Mouse (Mus musculus) bone marrow macrophage, adult 2 months (primary cell): ENCODE results near the gene Gpr142. TPM values are rescaled to one million over a fixed set of nuclear protein-coding genes. Genes with fewer than 3 reads are reported as not detected.

Experiments used
- H3K27ac ChIP-seq: 2 replicates; pipeline ENCODE4 v1.5.1; 2012; ENCODE audit warnings: low read depth, low read length; ENCODE audit not compliant: insufficient read depth
- H3K4me1 ChIP-seq: 2 replicates; pipeline ENCODE4 v1.6.1; 2012; ENCODE audit warnings: low read length; ENCODE audit not compliant: control insufficient read depth, insufficient read depth
- H3K4me3 ChIP-seq: 2 replicates; pipeline ENCODE4 v1.5.1; 2012; ENCODE audit warnings: mild to moderate bottlenecking, low read length, moderate library complexity; ENCODE audit not compliant: insufficient read depth
- CTCF ChIP-seq: IDR thresholded peaks from 2 replicates; pipeline ENCODE4 v1.5.1; 2012; ENCODE audit warnings: low read depth, mild to moderate bottlenecking, low read length, moderate library complexity
- POLR2A ChIP-seq: IDR thresholded peaks from 2 replicates; pipeline ENCODE4 v1.6.1; 2012; ENCODE audit warnings: mild to moderate bottlenecking, low read depth, low read length, borderline replicate concordance
- polyA plus RNA-seq: library from polyadenylated mRNA; stranded (reverse); fragments of >200 nt; gene quantifications from 2 replicates; pipeline ENCODE4 v1.2.4, GENCODE M21; 2012; ENCODE audit not compliant: missing spikeins, insufficient read depth, insufficient read length

The Gpr142 gene
- polyA plus RNA-seq, 1 experiment = not detected

GRCm38 (mm10) chr11:114850452-114851268, 51.9 kb downstream of the Gpr142 start, which contains the start of gene Gprc5c:
Gene Gprc5c (plus strand): TSS chr11:114851152.
- Histone ChIP-seq H3K4me1 (peaks cover 6% of the 10 kb centered on the region), H3K4me3 (peak within 1 kb of the TSS; percentile 66)
- TF ChIP-seq POLR2A = no peak

GRCm38 (mm10) chr11:114851269-114851607, 52.5 kb downstream of the Gpr142 start:
- peaks cover 6% of the 10 kb centered on the region for H3K4me1 ChIP-seq
- H3K4me3 ChIP-seq = peak overlapping the region; percentile 66
- TF ChIP-seq CTCF (no peak), POLR2A (no peak)
- no peak overlapping the region for H3K27ac ChIP-seq

More at GRCm38 (mm10) chr11:114850452-114851268, 51.9 kb downstream of the Gpr142 start, which contains the start of gene Gprc5c:
- H3K27ac ChIP-seq = peak within 1 kb of the TSS; percentile 48

DNA sequence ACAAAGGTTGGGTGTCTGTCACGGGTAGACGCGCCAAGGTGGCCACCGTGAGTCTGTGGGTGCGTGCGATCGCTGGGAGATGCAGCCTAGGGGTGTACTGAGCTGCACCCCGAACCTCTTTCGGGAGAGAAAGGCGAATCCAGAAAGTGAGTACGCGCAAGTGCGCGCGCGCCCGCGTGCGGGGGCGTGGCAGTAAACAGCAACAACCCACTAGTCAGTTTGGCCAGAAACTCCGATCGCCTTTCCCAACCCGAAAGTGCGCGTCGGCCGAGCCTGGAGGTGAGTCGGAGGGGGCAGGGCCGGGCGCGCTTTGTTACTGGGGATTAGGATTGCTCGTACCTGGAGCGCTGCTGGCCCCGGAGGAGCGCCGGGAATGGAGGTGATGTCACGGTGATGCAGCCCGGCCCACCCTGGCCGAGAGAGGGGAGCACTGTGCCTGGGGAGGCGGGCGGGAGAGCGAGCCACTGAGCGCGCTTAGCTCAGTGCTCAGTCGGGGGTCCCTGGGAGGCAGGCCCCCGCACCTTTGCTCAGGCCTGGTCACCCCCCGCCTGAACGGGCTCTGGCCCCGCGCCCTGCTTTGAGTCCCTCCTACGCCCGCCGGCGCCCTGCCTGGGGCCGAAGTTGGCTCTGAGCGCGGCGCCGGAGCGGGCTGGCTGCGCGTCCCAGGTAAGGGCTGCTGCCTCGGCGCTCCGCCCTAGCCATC, 53.0 kb downstream of the Gpr142 start:
- Histone ChIP-seq H3K27ac (no peak overlapping the region), H3K4me3 (peak overlapping the region; percentile 66), H3K4me1 (peaks cover 6% of the 10 kb centered on the region)
- no peak for TF ChIP-seq CTCF
- TF ChIP-seq POLR2A = no peak

DNA sequence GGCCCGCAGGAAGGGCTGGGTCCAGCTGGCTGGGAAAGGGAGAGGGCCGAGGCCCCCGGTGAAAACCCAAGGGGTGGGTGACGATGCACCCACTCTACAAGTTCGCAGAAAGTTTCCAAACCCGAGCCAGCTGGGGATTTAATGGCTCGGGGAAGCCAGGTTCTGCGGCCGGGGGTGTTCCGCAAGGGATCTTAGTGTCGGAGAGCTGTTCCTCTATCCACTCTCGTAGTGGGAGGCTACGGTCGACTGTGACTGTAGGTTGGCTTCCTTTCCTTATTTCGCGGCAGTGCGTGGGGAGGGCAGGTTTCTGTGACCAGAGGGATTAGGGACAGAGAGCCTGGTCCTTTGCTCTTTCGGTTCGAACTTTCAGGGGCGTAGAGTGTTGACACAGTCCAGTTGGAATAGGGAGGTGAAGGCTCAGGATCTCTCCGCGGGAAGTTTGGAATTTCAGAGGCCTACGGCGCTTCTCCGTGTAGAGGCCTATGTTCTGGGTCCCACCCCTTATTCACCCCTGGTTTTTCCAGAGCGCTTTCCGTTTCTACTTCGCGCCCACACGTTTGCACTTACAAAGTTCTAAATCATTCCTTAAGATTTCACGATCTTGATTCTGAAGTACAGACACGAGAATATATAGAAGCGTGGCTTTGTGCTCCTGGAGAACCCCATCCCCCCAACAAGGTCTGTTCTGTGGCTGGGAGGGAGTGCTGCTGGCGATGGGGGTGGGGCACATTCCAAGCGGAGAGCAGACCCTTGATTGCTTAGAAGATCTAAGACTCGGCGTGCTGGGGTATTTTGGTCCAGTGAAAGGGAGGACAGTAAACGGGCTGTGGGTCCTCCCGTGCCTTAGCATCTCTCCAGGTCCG, 53.8 kb downstream of the Gpr142 start:
- peaks cover 6% of the 10 kb centered on the region for H3K4me1 ChIP-seq
- peak overlapping the region; percentile 66 for H3K4me3 ChIP-seq
- H3K27ac ChIP-seq = no peak overlapping the region

GRCm38 (mm10) chr11:114853174-114853838, 54.6 kb downstream of the Gpr142 start:
- TF ChIP-seq POLR2A = no peak
- no peak for TF ChIP-seq CTCF

More for the DNA sequence above, 53.8 kb downstream of the Gpr142 start:
- no peak for TF ChIP-seq CTCF
- TF ChIP-seq POLR2A = no peak

GRCm38 (mm10) chr11:114854581-114854980, 55.9 kb downstream of the Gpr142 start:
- H3K27ac ChIP-seq = no peak overlapping the region
- TF ChIP-seq POLR2A (no peak), CTCF (no peak)
- no peak overlapping the region for H3K4me3 ChIP-seq
- peaks cover 6% of the 10 kb centered on the region for H3K4me1 ChIP-seq

More at GRCm38 (mm10) chr11:114853174-114853838, 54.6 kb downstream of the Gpr142 start:
- H3K4me1 ChIP-seq = peaks cover 6% of the 10 kb centered on the region
- peak overlapping the region; percentile 66 for H3K4me3 ChIP-seq
- no peak overlapping the region for H3K27ac ChIP-seq

- Histone ChIP-seq H3K4me3 (no peak overlapping the region), H3K27ac (no peak overlapping the region), H3K4me1 (peaks cover 13% of the 10 kb centered on the region)
- TF ChIP-seq POLR2A (no peak), CTCF (no peak)
Measured at GRCm38 (mm10) chr11:114856125-114856524, 57.4 kb downstream of the Gpr142 start.

Other genes with a start within 250 kb of the Gpr142 start
- gene Rpl38, start 130.4 kb upstream of the Gpr142 start, polyA plus RNA-seq = 1,601 and 1,765 TPM in 2 replicates
- 29.6 and 37.5 TPM in 2 replicates for gene Ttyh2, start 123.5 kb upstream of the Gpr142 start, polyA plus RNA-seq
- not detected in 2 replicates for gene Dnaic2, start 71.5 kb upstream of the Gpr142 start, polyA plus RNA-seq
- 2.5 and 3.0 TPM in 2 replicates for gene Kif19a, start 33.5 kb upstream of the Gpr142 start, polyA plus RNA-seq
- not detected in 2 replicates for gene Btbd17, start 3.0 kb upstream of the Gpr142 start, polyA plus RNA-seq
- 35.4 and 38.0 TPM in 2 replicates for gene Gprc5c, start 52.2 kb downstream of the Gpr142 start, polyA plus RNA-seq
- 202 and 239 TPM in 2 replicates for gene Cd300a, start 91.1 kb downstream of the Gpr142 start, polyA plus RNA-seq
- gene Cd300lb, start 135.5 kb downstream of the Gpr142 start, polyA plus RNA-seq = 194 and 220 TPM in 2 replicates
- gene Cd300c, start 170.2 kb downstream of the Gpr142 start, polyA plus RNA-seq = 1.5 and 1.7 TPM in 2 replicates
- gene Cd300ld, start 191.0 kb downstream of the Gpr142 start, polyA plus RNA-seq = 112 and 116 TPM in 2 replicates
- 447 and 482 TPM in 2 replicates for gene Cd300c2, start 203.0 kb downstream of the Gpr142 start, polyA plus RNA-seq
- 3.4 and 5.1 TPM in 2 replicates for gene Cd300ld2, start 217.3 kb downstream of the Gpr142 start, polyA plus RNA-seq
- 28.8 and 32.2 TPM in 2 replicates for gene Cd300ld4, start 228.1 kb downstream of the Gpr142 start, polyA plus RNA-seq
- 16.3 and 17.2 TPM in 2 replicates for gene Cd300ld5, start 238.8 kb downstream of the Gpr142 start, polyA plus RNA-seq
- 542 and 670 TPM in 2 replicates for gene Cd300ld3, start 249.5 kb downstream of the Gpr142 start, polyA plus RNA-seq